Mouse (Mus musculus) right cerebral cortex, postnatal 10 days (tissue): ENCODE measurements around the gene Rnf220.

Experiments used
- DNase-seq, 2 experiments: peaks; one replicate each; pipeline ENCODE4 v3.0.0; 2021; ENCODE audit warnings: low spot score in 2 of 2

Gene Rnf220

DNA sequence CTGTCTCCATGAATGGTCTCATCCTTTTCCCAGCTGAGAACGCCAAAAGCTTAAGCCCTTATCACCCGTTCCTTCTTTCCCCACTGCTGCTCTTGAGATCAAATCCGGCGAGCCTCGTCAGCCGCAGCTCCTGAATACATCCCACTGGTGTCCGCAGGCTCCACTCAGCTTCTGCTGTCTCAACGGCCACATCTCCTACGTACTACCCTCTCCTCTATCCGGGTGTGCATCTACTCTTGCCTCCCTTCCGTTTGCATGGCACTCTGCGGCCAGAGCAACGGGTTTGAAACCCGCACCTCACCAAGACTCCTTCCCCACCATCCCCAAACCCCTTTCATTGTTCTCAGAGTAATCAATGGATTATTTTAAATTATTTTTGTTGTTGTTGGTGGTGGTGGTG is 58.8 kb downstream of the Rnf220 start:
- DNase-seq: no peak

DNA sequence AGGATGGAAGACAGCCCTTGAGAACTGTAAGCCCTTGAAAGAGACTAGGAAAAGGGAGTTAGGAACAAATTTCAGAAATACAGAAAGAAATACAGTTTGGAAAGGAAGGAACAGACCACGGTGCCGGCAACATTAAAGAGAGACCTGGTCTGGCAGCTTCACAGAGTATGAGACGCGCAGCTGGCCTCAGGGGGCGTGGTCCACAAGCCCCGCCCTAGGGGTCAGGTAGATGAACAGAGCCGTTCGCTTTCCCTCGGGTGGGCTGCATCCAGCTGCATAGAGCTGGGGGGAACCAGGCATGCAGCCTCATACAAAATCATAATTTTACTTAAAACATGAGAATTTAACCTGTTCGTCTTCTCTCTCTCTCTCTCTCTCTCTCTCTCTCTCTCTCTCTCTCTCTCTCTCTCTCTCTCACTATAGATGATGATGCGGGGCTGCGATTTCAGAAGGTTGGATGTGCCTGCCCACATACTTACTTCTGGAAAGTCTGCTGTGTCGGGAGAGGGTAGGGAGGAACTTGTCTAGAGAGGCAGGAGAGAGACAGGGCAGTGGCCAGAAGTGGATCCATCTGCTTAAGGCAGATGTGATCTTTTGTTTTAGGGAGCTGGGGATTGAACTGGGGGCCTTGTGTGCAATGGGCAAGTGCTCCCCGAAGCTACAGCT is 59.7 kb downstream of the Rnf220 start:
- no peak for DNase-seq

DNA sequence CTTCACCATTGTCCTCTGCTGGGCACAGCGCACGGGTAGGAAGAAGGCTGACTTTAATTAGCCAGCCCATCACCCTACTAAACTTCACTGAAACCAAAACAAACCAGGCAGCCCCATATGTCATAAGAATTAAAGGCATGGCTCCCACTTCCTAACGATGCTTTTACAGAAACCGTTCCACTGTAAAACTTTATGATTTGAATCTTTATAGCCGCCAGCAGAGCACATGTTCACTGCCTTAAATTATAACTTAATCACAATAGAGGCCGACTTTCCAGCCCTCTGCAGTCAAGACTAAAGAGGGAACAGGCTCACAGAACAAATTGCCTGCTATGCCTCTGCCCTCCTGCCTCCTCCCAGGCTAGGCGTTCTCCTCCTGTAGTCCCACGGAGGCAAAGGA is 62.5 kb downstream of the Rnf220 start:
- DNase-seq: no peak

DNA sequence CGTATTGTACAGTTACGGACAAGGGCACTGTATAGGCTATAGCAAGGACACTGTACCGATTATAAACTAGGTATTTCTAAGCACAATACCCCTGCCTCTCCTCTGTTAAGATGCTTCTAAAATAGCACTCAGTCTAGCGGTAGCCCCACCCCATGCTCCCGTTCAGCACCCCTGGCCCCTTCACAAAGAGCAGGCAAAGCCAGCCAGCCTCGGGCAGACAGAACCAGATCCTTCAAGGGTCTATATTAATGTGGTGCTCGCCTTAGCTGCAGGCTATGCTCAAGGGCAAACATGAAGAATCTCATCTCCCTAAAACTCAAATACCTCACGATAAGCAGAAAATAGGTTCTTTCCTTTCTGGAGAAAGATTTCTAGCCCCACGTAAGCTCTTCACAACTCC is 67.2 kb downstream of the Rnf220 start:
- DNase-seq: no peak

GRCm38 (mm10) chr4:117427540-117427939 is 69.3 kb downstream of the Rnf220 start:
- DNase-seq: no peak

GRCm38 (mm10) chr4:117421077-117421476 is 75.8 kb downstream of the Rnf220 start:
- DNase-seq: no peak

- no peak for DNase-seq
Observed at GRCm38 (mm10) chr4:117416827-117417226, 80.0 kb downstream of the Rnf220 start.

DNA sequence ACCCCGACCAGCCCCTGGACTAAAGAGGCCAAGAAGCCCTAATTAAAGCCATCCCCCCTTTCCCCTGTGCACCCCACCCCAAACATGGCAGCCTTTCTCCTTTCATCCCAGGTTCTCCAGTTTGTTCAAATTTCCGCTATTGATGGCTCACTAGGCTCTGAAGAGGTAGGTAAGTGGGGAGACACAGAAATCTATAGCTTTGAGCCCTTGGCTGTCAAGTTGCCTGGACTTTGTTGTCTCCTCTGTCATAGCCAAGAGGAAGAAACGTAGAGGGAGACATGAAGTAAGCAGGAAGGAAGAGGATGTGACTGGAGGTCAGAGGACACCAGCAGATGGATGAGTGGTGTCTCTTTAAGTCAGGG is 86.8 kb downstream of the Rnf220 start:
- no peak for DNase-seq

- no peak for DNase-seq
Observed at GRCm38 (mm10) chr4:117409144-117410048, 87.5 kb downstream of the Rnf220 start.

- no peak for DNase-seq
Observed at GRCm38 (mm10) chr4:117407945-117408344, 88.9 kb downstream of the Rnf220 start.

GRCm38 (mm10) chr4:117405999-117406398 is 90.9 kb downstream of the Rnf220 start:
- DNase-seq: peak; percentile 37 to 39

GRCm38 (mm10) chr4:117405211-117405610 is 91.6 kb downstream of the Rnf220 start:
- DNase-seq: no peak

GRCm38 (mm10) chr4:117403411-117403810 is 93.4 kb downstream of the Rnf220 start:
- no peak for DNase-seq

GRCm38 (mm10) chr4:117397128-117397527 is 99.7 kb downstream of the Rnf220 start:
- DNase-seq: no peak

DNA sequence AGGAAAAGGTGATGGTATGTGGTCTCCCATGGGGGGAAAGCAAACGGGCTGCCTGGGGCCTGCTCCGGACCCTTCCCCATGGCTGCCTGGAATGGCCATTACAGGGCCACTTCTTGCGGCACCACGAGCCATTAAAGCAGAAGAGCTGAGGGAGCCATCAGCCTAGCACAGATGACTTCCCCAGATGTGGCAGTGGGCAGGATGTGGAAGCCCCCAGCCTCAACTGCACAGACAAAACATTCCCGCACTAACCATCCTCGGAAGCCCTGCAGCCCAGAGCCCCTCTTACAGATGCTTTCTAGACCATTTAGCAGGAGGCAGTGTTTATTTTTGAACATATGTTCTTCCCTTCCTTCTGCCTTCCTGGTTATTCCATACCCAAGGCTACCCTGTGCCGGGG is 103.8 kb downstream of the Rnf220 start:
- no peak for DNase-seq

- DNase-seq: no peak
Observed at GRCm38 (mm10) chr4:117392391-117392790, 104.5 kb downstream of the Rnf220 start.

DNA sequence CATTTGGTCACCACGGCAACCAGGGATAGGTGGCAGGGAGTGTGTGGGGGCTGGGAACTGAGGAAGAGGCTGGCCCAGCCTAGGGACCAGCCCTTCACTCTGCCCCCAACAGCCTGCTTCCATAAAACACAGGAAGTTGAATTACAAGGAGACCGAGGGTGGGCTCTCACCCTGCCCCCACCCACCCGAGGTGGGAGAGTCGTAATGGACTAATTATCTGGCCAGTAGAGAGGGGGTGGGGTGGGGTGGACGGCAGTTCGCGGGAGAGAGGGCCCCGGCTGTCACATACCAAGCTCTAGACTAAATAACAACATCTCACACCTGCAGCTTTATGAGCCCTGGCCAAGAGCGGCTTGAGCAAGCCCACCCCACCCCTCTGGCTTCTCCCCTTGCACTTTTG is 104.9 kb downstream of the Rnf220 start:
- DNase-seq: no peak

GRCm38 (mm10) chr4:117390850-117391795 is 105.7 kb downstream of the Rnf220 start:
- DNase-seq: no peak

- DNase-seq: no peak
Observed at GRCm38 (mm10) chr4:117389264-117390054, 107.4 kb downstream of the Rnf220 start.

DNA sequence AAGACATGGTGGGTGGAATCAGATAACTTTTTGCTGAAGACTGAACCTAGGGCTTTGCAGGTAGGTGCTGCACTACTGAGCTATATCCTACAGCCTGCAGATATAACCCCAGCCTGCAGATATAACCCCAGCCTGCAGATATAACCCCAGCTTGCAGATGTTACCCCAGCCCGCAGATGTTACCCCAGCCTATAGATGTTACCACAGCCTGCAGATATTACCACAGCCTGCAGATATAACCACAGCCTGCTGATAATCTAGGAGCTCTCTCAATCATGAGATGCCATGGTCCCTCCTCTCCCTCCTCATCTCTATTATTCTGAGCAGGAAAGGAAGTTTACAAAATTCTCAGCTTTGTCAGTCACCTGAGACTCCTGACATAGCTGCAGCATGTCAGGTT is 111.6 kb downstream of the Rnf220 start:
- DNase-seq: no peak

DNA sequence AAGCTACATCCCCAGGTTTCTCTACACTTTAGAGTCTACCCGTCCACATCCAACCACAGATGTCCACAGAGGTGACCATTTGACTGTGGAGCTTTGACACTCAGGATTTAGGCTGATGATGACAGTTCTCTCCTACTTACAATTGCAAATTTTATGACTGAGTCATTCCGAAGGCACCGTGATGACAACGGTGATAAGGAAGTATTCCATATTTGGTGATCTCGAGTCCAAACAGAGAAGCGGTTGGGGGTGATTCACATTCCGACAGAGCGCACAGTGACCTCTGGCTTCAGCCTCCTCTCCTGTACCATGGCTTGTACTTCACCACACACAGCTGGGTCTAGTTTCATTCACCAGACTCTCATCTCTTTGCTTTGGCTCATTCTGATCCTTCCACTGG is 115.0 kb downstream of the Rnf220 start:
- no peak for DNase-seq
